Mouse (Mus musculus): ENCODE data around the gene Ptprq. TPM values are rescaled to one million over a fixed set of nuclear protein-coding genes. Genes with fewer than 3 reads are reported as not detected.

Gene Ptprq
- total RNA-seq, 2 experiments from 2014 or later = 0.20 to 0.33 TPM

DNA sequence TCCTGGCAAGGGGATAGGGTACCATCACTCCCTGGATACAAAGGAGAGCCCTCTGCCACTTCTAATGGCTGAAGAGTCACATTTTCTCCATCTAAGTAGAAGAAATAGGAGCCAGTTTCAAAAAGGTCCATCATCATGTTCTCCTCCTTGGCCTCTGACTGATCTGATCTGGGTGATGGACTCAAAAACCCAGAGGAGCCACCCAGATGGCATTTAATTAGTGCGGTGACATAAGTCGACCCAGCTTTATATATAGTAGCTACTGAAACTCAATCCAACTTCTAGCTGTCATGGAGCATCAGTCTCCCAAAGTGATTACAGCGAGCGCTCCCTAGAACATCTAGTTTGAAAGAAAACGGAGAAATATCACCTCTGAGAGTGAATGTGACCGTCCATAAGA, 225.3 kb downstream of the Ptprq start, which contains the start of gene Myf6:
Gene Myf6, minus strand, starts transcription at position 170 of the 400 bp plus-strand sequence.
- Histone ChIP-seq H3K27ac (no peak within 1 kb of the TSS), H3K4me3 (no peak within 1 kb of the TSS)
- no peak for TF ChIP-seq CTCF (conservative IDR thresholded peaks at IDR 0.05)
- no peak for DNase-seq (ENCODE audit: low spot score in 2 of 2)

DNA sequence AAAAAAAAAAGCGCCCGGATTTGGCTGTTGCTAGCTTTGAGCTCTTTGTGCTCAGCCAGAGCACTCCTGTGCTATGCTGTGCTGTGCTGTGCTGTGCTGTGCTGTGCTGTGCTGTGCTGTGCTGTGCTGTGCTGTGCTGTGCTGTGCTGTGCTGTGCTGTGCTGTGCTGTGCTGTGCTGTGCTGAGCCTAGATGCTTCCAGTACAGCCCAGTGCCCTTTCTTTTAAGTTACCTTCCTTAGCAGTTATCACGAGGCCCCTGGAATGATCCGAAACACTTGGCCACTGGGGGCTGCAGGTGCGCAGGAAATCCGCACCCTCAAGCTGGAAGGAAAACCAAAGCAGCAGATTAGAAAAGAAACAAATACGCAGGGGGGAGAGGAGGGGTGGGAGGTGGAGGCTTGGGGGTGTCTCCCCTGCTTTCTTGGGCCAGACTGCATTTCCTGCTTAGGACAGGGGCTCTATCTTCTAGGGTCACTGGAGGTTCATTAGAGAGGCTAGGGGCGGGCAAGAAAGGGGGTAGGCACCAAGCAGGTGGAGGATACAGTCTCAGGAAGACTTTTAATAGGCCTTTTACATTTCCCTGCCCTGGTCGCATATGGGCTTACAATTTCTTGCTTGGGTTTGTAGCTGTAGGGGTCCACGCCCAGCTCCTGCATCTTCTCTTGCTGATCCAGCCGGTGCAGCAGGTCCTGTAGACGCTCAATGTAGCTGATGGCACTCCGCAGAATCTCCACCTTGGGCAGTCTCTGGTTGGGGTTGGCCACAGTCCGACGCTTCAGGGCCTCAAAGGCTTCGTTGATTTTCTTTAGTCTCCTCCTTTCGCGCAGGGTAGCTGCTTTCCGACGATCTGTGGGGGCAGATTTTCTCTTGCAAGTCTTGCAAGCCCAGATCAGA, 226.0 kb downstream of the Ptprq start:
- no peak overlapping the region for H3K27ac ChIP-seq
- H3K4me3 ChIP-seq = peak overlapping the region; percentile 36
- TF ChIP-seq CTCF (conservative IDR thresholded peaks at IDR 0.05) = no peak
- no peak for DNase-seq (ENCODE audit: low spot score in 2 of 2)

DNA sequence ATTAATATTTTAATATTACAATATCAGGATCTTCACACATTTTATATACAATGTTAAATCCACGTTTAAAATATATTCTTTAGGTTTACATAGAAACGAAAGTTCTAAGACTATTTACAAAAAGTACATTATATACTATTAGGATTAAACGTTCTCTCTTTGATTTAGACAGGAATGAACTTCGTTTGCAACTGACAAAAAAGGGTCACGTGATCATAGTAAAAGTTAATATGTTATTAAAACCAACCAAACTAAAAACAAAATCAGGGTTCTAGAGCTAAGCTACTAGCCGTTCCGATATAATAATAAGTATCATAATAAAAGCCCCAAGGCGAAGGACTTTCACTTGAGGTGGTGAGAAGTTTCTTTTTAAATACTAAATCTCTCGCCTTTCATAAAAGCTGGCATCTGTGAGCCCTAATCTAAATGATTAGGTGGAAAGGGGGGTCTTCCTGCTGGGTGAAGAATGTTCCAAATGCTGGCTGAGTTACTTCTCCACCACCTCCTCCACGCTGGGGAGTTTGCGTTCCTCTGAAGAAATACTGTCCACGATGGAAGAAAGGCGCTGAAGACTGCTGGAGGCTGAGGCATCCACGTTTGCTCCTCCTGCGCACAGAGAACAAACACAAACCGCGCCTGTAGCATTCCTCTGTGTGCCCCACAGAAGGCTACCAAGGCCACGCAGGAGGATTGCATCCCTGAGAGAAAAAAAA, 226.8 kb downstream of the Ptprq start:
- H3K27ac ChIP-seq = no peak overlapping the region
- DNase-seq (ENCODE audit: low spot score in 2 of 2) = no peak
- no peak for TF ChIP-seq CTCF (conservative IDR thresholded peaks at IDR 0.05)
- peak overlapping the region; percentile 36 for H3K4me3 ChIP-seq

DNA sequence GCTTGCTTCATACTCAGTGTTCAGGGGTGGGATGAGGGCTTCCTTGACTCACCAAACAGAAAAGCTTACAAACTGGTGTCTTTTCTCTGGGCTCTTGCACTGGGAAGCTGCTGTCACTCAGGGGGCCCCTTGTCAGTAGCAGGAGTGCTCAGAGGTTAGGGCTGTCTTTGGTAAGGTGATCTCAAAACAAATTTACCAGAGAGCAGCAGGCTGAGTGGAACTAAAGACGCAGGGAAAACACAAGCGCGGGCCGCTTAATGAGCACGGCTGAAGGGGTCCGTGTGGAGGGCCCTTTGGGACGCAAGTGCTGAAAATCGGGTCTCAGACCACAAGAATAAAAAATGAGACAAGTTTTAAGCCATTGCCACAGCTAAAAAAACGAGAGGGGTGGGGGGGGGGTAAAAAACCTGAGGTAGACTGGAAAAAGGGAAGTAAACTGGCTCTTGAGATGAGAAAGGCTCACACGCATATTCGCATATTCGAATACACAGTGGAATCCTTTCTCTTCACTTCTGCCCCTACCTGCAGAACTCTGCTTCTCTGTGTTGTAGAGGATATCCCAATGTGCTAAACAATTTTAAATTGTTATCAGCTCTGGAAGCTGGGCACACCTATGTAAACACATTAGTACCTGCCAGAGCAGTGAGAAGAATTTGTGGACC, 231.1 kb downstream of the Ptprq start:
- no peak overlapping the region for H3K27ac ChIP-seq
- no peak for DNase-seq (ENCODE audit: low spot score in 2 of 2)
- TF ChIP-seq CTCF (conservative IDR thresholded peaks at IDR 0.05) = no peak
- no peak overlapping the region for H3K4me3 ChIP-seq

DNA sequence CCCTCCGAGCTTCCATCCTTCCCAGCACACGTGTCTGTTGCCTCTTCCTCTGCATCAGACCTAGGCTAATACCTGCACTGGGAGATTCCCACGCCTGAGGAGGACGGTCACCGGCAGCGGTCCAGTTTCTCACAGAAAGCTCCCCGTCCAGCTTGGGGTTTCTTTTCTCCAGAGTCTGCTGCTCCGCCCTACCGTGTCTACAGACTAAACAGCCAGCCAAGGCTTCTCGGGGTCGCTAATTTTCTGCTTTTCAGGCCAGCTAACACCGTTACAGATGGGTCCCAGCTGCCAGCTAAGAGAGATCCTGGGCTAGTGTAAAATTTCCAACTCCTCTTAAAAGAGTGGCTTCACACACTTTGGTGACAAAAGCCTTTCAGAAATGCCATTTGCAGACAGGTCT, 233.1 kb downstream of the Ptprq start:
- no peak for TF ChIP-seq CTCF (conservative IDR thresholded peaks at IDR 0.05)
- no peak overlapping the region for H3K27ac ChIP-seq
- DNase-seq (ENCODE audit: low spot score in 2 of 2) = no peak
- H3K4me3 ChIP-seq = no peak overlapping the region

DNA sequence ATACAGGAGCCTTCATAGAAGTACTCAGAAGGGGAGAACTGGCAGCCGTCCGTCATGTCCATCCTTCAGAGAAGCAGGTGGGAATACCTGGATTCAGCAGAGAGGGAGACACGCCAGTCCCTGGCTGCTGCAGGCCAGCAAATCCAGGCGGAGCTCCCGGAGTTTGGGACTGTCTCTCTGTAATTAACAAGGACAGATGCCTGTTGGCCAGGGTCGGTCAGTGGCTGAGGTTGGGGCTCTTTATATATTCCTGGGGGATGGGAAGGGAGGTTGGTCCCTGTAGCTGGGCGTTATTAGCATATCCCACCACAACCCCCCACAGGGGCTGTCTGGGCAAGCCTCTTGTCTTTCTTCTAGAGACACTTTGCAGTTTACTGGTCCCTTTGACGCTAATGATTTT, 234.0 kb downstream of the Ptprq start, which contains the start of gene Myf5:
Gene Myf5, minus strand, starts transcription at position 265 of the 400 bp plus-strand sequence.
- TF ChIP-seq CTCF (conservative IDR thresholded peaks at IDR 0.05) = no peak
- H3K27ac ChIP-seq = no peak within 1 kb of the TSS
- H3K4me3 ChIP-seq = no peak within 1 kb of the TSS
- no peak for DNase-seq (ENCODE audit: low spot score in 2 of 2)

DNA sequence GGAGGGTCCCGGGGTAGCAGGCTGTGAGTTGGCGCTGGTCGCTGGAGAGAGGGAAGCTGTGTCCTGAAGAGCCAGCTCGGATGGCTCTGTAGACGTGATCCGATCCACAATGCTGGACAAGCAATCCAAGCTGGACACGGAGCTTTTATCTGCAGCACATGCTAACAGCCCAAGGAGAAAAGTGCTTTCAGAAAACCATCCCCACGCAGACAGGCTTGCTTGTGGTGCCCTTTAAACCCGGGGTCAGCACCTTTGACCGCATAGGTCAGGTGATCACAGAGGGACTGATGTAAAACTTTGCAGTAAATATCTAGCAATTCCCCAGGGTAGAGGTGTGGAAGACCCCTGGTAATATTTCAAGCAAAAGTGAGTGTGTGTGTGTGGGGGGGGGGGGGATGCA, 235.8 kb downstream of the Ptprq start:
- no peak overlapping the region for H3K4me3 ChIP-seq
- no peak for TF ChIP-seq CTCF (conservative IDR thresholded peaks at IDR 0.05)
- DNase-seq (ENCODE audit: low spot score in 2 of 2) = no peak
- no peak overlapping the region for H3K27ac ChIP-seq

DNA sequence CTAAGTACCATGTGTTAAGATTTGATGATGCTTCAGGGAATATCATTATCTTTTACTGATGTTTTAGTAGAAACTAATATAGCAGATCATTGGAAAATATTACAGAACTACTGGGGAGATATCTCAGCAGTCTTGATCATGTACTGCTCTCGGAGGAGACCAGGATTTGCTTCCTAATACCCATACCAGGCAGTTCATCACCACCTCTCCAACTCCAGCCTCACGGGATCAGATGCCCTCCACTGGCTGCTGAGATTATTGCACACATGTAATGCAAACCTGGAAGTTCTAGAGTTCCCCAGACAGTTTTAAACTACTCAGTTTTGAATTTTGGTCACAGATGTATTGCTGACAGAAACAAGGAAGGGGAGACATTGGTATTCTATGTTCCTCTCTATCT, 246.4 kb downstream of the Ptprq start:
- Histone ChIP-seq H3K4me3 (no peak overlapping the region), H3K27ac (no peak overlapping the region)
- TF ChIP-seq CTCF (conservative IDR thresholded peaks at IDR 0.05) = peak; percentile 62
- DNase-seq (ENCODE audit: low spot score in 2 of 2) = no peak

DNA sequence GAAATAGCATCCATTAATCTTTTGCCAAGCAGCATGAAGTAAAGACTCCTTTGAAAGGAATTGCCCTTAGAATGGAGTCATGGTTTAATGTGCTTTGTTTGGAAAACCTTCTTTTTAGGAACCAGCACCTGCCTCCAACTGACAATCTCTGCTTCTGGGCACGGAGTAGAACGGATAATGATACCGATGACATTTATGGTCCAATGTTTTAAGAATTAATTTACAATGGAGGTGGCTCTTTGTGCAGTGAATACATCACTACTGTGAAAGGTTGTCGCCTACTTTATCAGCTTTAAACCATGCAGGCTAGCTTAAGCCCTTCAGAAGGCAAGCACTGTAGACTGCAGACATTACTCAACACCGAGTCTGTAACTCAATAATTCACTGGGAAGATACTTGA, 248.1 kb downstream of the Ptprq start:
- Histone ChIP-seq H3K4me3 (no peak overlapping the region), H3K27ac (no peak overlapping the region)
- TF ChIP-seq CTCF (conservative IDR thresholded peaks at IDR 0.05) = no peak
- DNase-seq (ENCODE audit: low spot score in 2 of 2) = no peak

DNA sequence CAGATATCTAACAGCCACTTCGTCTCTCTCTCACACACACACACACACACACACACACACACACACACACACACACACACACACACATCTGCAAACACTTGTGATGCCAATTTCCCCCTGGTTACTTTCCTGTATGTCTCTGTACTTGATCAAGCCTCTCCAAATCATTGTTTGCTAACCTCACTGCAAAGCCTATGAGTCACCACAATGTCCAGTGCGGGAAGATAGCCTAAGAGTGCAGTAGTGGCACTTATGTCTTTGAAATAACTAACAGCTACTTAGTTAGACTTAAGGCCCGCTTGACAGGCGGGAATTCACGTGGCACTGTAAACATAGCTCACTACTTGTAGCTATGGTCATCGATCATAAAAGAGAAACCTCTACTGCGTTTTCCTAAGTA, 252.0 kb downstream of the Ptprq start:
- DNase-seq (ENCODE audit: low spot score in 2 of 2) = no peak
- Histone ChIP-seq H3K27ac (no peak overlapping the region), H3K4me3 (no peak overlapping the region)
- TF ChIP-seq CTCF (conservative IDR thresholded peaks at IDR 0.05) = no peak

Small RNAs within 50 kb of the gene (microRNA-seq; reads per million reads assigned to microRNA genes)
- 0 reads per million in 2 experiments for gene Gm44403

Other genes with a start within 250 kb of the Ptprq start
- gene Myf5, start 233.9 kb downstream of the Ptprq start, total RNA-seq (2021) = not detected
- not detected for gene Myf6, start 225.3 kb downstream of the Ptprq start, total RNA-seq (2021)
- under 1 TPM; 0.29 to 0.41 TPM for gene Otogl, start 192.1 kb upstream of the Ptprq start, total RNA-seq (2021)

All from layer of hippocampus, adult 2 months (tissue).